Mouse (Mus musculus) thymus, adult 2 months (tissue): Measurements from ENCODE around the gene Dnase1l3. TPM values are rescaled to one million over a fixed set of nuclear protein-coding genes. Genes with fewer than 3 reads are reported as not detected.

Experiments
- DNase-seq: peaks from one replicate; pipeline ENCODE4 v3.0.0; 2021
- H3K27ac ChIP-seq: fragments of 200-500 bp; 2 replicates; pipeline ENCODE4 v1.5.1; 2012; ENCODE audit warnings: low read length, control low read depth; ENCODE audit not compliant: control insufficient read depth, insufficient read depth
- H3K27me3 ChIP-seq: fragments of 200-500 bp; 2 replicates; pipeline ENCODE4 v1.6.1; 2012; ENCODE audit warnings: mild to moderate bottlenecking, low read length, moderate library complexity, mixed read lengths; ENCODE audit not compliant: control insufficient read depth, insufficient read depth
- H3K36me3 ChIP-seq: fragments of 200-500 bp; 2 replicates; pipeline ENCODE4 v1.6.1; 2012; ENCODE audit warnings: mild to moderate bottlenecking, low read length, moderate library complexity; ENCODE audit not compliant: control insufficient read depth, insufficient read depth
- H3K4me1 ChIP-seq: fragments of 200-500 bp; replicated peaks from 2 replicates; pipeline ENCODE4 v1.6.1; 2012; ENCODE audit warnings: low read length; ENCODE audit not compliant: control insufficient read depth, insufficient read depth
- H3K4me3 ChIP-seq: fragments of 200-500 bp; 2 replicates; pipeline ENCODE4 v1.5.1; 2012; ENCODE audit warnings: mild to moderate bottlenecking, low read length, control low read depth, moderate library complexity; ENCODE audit not compliant: control insufficient read depth, insufficient read depth
- CTCF ChIP-seq: fragments of 200-500 bp; IDR thresholded peaks from 2 replicates; pipeline ENCODE4 v1.5.1; 2012; ENCODE audit warnings: mild to moderate bottlenecking, control low read depth, low read length, moderate library complexity, borderline replicate concordance; ENCODE audit not compliant: control insufficient read depth, poor library complexity, insufficient read depth; ENCODE audit errors: extremely low read depth
- POLR2A ChIP-seq: fragments of 200-500 bp; IDR thresholded peaks from 2 replicates; pipeline ENCODE4 v1.6.1; 2012; ENCODE audit warnings: mild to moderate bottlenecking, low read length, control low read depth, moderate library complexity; ENCODE audit not compliant: control insufficient read depth, poor library complexity, insufficient read depth; ENCODE audit errors: extremely low read depth
- WGBS: fragments of 180-500 bp; shearing (Covaris S2); methylation state at CpG from one replicate; pipeline ENCODE4 v1.1.7; 2018; 5-methylcytosine and 5-hydroxymethylcytosine counted together
- polyA plus RNA-seq: library from polyadenylated mRNA; depleted of rRNA; stranded (reverse); fragments of >200 nt; gene quantifications from 2 replicates; pipeline ENCODE4 v1.2.3, GENCODE M21; 2012

The Dnase1l3 gene
- polyA plus RNA-seq, 1 experiment: 27.8 TPM

DNA sequence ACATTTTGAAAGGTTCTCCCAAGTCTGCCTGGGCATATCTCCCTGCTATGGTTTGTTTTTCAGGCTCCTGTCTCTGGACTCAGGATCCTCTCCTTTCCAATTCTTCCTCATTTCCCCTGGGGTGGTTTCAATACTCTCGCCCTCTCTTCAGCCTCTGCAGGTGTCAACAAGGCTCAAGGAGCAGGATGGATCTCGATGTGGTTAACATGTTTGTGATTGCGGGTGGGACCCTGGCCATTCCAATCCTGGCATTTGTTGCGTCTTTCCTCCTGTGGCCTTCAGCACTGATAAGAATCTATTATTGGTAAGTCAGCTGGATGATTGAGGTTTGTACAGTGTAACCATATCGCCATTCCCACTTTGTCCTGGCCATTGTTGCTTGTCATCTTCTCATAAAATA lies 33.7 kb upstream of the Dnase1l3 start:
- WGBS: 92% methylated on average over 5 of the region's 5 CpGs
- H3K4me3 ChIP-seq: no peak overlapping the region
- no peak for DNase-seq
- TF ChIP-seq POLR2A (no peak), CTCF (no peak)
- no peak overlapping the region for H3K27ac ChIP-seq
- no peaks in the 10 kb centered on the region for H3K27me3 ChIP-seq
- no peaks in the 10 kb centered on the region for H3K36me3 ChIP-seq
- no peaks in the 10 kb centered on the region for H3K4me1 ChIP-seq

- no peaks in the 10 kb centered on the region for H3K27me3 ChIP-seq
- no peak for TF ChIP-seq CTCF
- no peaks in the 10 kb centered on the region for H3K36me3 ChIP-seq
- H3K4me3 ChIP-seq: no peak overlapping the region
- no peak overlapping the region for H3K27ac ChIP-seq
- H3K4me1 ChIP-seq: no peaks in the 10 kb centered on the region
- DNase-seq: no peak
- WGBS: 84% methylated on average over 10 of the region's 10 CpGs
Observed at GRCm38 (mm10) chr14:8026769-8027531, 32.6 kb upstream of the Dnase1l3 start.

DNA sequence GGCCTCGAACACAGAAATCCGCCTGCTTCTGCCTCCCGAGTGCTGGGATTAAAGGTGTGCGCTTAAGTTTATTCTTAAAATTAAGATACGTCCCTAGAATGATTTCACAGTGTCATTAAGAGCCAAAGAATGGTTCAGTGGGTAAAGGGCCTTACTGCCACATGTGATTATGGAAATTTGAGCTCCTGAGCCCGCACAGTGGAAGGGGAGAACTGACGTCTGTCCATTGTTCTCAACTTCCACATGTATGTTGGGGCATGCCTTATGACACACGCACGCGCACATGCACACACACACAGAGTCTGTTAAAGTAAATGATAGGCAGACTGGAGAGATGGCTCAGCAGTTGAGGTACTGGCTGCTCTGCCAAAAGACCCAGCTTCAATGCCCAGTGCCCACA lies 30.6 kb upstream of the Dnase1l3 start:
- DNase-seq: no peak
- 95% methylated on average over 10 of the region's 10 CpGs for WGBS
- Histone ChIP-seq H3K36me3 (no peaks in the 10 kb centered on the region), H3K4me3 (no peak overlapping the region), H3K27me3 (no peaks in the 10 kb centered on the region), H3K4me1 (no peaks in the 10 kb centered on the region), H3K27ac (no peak overlapping the region)
- no peak for TF ChIP-seq CTCF
- no peak for TF ChIP-seq POLR2A

DNA sequence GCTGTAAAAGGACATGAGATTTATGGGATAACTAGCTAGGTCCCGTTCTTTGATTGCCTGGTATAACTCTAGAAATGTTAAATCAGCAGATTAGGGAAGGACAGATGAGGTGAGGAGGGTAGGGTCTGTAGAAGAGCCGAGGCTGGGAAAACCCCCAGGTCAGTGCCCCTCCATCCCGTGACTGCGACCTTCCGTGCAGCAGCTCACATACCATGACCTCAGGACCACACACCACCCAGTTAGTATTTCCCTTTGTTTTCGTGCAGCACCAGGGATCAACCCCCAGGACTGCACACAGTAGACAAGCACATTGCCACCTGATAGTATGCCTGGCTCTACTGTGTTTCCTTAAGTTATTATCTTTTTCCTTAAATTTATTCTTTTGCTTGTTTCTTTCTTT lies 30.1 kb upstream of the Dnase1l3 start:
- H3K36me3 ChIP-seq: no peaks in the 10 kb centered on the region
- H3K4me1 ChIP-seq: no peaks in the 10 kb centered on the region
- H3K27ac ChIP-seq: no peak overlapping the region
- H3K4me3 ChIP-seq: no peak overlapping the region
- TF ChIP-seq POLR2A: no peak
- no peak for TF ChIP-seq CTCF
- no peak for DNase-seq
- WGBS: 93% methylated on average over 6 of the region's 6 CpGs
- no peaks in the 10 kb centered on the region for H3K27me3 ChIP-seq

- TF ChIP-seq POLR2A: no peak
- TF ChIP-seq CTCF: no peak
- 96% methylated on average over 7 of the region's 7 CpGs for WGBS
Observed at GRCm38 (mm10) chr14:8020546-8020945, 26.2 kb upstream of the Dnase1l3 start.

DNA sequence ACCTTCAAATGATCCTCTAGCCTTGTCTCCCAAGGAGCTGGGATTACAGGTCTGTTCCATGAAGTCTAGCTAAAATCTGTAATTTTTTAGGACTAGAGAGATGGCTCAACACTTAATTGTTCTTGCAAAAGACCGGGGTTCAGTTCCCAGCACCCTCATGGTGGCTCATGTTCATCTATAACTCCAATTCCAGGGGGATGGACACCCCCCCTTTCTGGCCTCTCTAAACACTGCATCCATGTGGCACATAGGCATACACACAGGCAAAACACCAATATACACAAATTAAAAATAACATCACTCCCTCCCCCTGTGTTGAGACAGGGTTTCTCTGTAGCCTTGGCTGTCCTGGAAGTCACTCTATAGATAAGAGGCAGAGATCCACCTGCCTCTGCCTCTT lies 25.6 kb upstream of the Dnase1l3 start:
- DNase-seq: no peak
- 100% methylated on average over 1 of the region's 1 CpGs for WGBS

More at GRCm38 (mm10) chr14:8020546-8020945, 26.2 kb upstream of the Dnase1l3 start:
- no peaks in the 10 kb centered on the region for H3K27me3 ChIP-seq
- no peak overlapping the region for H3K4me3 ChIP-seq
- no peak for DNase-seq
- H3K4me1 ChIP-seq: no peaks in the 10 kb centered on the region
- no peak overlapping the region for H3K27ac ChIP-seq
- no peaks in the 10 kb centered on the region for H3K36me3 ChIP-seq

GRCm38 (mm10) chr14:8016951-8017350 lies 22.6 kb upstream of the Dnase1l3 start:
- Histone ChIP-seq H3K27ac (no peak overlapping the region), H3K4me3 (no peak overlapping the region)
- DNase-seq: no peak

More for the DNA sequence above, 25.6 kb upstream of the Dnase1l3 start:
- TF ChIP-seq POLR2A (no peak), CTCF (no peak)
- H3K4me1 ChIP-seq: no peaks in the 10 kb centered on the region
- no peaks in the 10 kb centered on the region for H3K27me3 ChIP-seq
- H3K27ac ChIP-seq: no peak overlapping the region
- no peaks in the 10 kb centered on the region for H3K36me3 ChIP-seq
- no peak overlapping the region for H3K4me3 ChIP-seq

More at GRCm38 (mm10) chr14:8016951-8017350, 22.6 kb upstream of the Dnase1l3 start:
- H3K4me1 ChIP-seq: no peaks in the 10 kb centered on the region; the same call in 1 of the 2 replicates
- no peak for TF ChIP-seq CTCF
- no peak for TF ChIP-seq POLR2A
- WGBS: 100% methylated on average over 1 of the region's 1 CpGs
- no peaks in the 10 kb centered on the region for H3K27me3 ChIP-seq
- no peaks in the 10 kb centered on the region for H3K36me3 ChIP-seq
